In the genomic region with DNA sequence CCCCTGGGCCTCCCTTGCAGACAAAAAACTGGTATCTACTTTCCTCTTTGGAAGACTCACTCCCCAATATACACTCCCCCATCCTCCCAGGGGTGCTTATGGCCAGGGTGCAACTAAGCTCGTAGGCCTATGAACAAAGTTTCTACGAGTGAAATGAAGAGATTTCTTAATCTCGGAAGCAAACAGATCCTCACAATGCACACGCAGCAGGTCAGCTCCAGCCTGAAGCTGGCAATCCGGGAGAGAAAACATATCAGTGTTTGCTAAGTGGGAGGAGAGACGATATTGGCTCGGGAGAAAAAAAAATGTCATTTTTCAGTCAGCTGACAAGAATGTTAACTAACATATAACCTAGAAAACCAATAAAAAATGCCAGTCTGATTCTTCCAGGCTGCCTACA, we compare ENCODE assay signal across 16 mouse cellular contexts. TPM values are rescaled to one million over a fixed set of nuclear protein-coding genes. Genes with fewer than 3 reads are reported as not detected.
"Had no signal": no experiment of that assay in that cellular context is flagged by ENCODE, and none has a peak within 500 bp of the region (broad histone marks: within the 10 kb centered on the region; RNA-seq: fewer than 3 reads in every experiment).

No protein-coding gene starts in this region.

- H3K9ac ChIP-seq: hindbrain, embryonic 13.5 days; limb, embryonic 13.5 days; liver, embryonic 14.5 days; lung, embryonic 15.5 days; neural tube, embryonic 12.5 days had no signal

- ATAC-seq: intestine, embryonic 16.5 days had no signal

- H3K9me3 ChIP-seq: hindbrain, embryonic 13.5 days; lung, embryonic 15.5 days; neural tube, embryonic 12.5 days had no signal

- H3K36me3 ChIP-seq: hindbrain, embryonic 13.5 days; limb, embryonic 13.5 days; lung, embryonic 15.5 days; neural tube, embryonic 12.5 days had no signal

- H3K27me3 ChIP-seq: hindbrain, embryonic 13.5 days; limb, embryonic 13.5 days; lung, embryonic 15.5 days; neural tube, embryonic 12.5 days had no signal

- H3K4me2 ChIP-seq: hindbrain, embryonic 13.5 days; limb, embryonic 13.5 days; lung, embryonic 15.5 days; neural tube, embryonic 12.5 days had no signal

- DNase-seq: kidney, adult 2 months; kidney, postnatal 36 days; left cerebral cortex, postnatal 4 days; retina, postnatal 1 day; right cerebral cortex, postnatal 4 days; spleen, adult 18-20 months; thymus, postnatal 36 days had no signal

- H3K27ac ChIP-seq: hindbrain, embryonic 13.5 days; kidney, postnatal 0 days; limb, embryonic 13.5 days; liver, embryonic 14.5 days; lung, embryonic 15.5 days; neural tube, embryonic 12.5 days had no signal

- H3K4me1 ChIP-seq: limb, embryonic 13.5 days; neural tube, embryonic 12.5 days had no signal

- H3K4me3 ChIP-seq: hindbrain, embryonic 13.5 days; limb, embryonic 13.5 days; lung, embryonic 15.5 days; neural tube, embryonic 12.5 days had no signal

RNA-seq across cellular contexts. Expression of a gene that starts 53.7 kb away (rescaled TPM):
- total RNA-seq: megakaryocyte, adult 5-6 weeks; neutrophil, adult 5-6 weeks had no signal
